Mouse (Mus musculus) monocyte, adult 2 months (primary cell): Measurements from ENCODE around the gene Stau1.
A peak's percentile ranks its signal among the peaks of the same experiment; 100 is the strongest.

Source experiments
- DNase-seq, 2 experiments: peaks; one replicate each; pipeline ENCODE4 v3.0.0; 2022; ENCODE audit warnings: low spot score in 2 of 2, low read depth in 1 of 2

Stau1 gene

DNA sequence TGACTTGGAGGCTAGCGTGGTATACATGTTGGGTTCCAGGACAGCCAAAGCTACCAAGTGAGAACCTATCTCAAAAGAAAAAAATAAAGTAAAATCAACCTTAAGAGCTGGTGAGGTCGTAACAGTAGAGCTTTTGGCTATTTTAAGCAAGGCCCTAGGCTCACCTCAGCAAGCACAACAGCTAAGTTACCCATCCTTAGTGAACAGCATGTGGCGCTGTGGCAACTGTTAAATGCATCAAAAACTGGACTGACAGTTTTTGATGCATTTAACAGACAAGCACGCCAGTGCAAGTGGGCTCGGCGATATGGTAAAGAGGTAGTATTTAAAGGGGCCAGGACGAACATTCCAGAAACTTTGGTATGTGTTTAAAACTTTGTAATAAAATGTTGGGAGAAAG lies 5.2 kb downstream of the Stau1 start:
- no peak for DNase-seq

DNA sequence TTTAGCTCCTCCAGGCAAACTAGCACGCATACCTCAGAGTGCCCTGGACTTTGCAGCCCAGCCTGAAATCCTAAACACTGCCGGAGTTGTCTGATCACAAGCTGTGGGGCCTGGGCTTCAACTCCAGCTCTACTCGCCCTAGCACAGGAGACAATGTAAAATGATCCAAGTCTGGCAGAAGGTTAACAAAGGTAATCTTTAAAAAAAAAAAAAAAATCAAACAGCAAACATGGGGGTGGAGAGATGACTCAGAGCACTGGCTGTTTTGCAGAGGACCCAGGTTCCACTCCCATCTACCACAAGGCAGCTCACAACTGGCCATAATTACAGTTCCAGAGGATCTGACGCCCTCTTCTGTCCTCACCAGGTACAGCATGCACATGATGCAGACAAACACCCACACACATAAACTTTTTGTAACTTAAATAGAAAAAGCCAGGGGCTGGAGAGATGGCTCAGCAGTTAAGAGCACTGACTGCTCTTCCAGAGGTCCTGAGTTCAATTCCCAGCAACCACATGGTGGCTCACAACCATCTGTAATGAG lies 12.7 kb downstream of the Stau1 start:
- DNase-seq = no peak

DNA sequence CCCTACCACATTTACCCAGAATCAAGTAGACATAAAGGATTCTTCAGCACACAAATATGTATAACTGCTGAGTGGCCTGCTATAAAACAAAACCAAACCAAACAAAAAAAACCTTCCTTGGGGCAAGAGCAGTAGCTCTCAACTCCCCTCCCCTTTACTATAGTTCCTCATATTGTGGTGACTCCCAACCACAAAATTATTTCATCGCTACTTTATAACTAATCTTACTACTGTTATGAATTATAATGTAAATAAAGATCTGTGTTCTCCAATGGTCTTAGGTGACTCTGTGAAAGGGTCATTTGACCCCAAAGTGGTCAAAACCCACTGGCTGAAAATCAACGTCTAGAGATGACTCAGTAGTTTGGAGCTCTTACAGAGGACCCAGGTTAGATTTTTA lies 15.9 kb downstream of the Stau1 start:
- no peak for DNase-seq

DNA sequence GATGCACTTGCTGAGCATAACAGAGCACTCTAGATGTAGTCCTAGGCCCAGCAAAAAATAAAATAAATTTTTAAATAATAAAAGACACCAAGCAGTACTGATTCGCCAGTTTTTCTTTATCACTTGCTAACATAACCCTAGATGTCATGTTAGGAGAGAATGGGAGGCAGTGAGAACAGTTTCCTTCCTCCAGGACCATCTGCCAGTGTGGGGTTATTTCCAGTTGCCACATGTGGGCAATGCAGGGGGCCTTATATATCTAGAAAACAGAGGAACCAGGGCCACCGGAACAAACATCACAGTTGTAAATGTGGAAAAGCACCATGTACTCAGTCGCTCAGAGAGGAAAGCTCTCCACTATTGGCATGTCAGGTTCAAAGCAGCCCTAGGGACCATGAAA lies 18.6 kb downstream of the Stau1 start:
- no peak for DNase-seq

DNA sequence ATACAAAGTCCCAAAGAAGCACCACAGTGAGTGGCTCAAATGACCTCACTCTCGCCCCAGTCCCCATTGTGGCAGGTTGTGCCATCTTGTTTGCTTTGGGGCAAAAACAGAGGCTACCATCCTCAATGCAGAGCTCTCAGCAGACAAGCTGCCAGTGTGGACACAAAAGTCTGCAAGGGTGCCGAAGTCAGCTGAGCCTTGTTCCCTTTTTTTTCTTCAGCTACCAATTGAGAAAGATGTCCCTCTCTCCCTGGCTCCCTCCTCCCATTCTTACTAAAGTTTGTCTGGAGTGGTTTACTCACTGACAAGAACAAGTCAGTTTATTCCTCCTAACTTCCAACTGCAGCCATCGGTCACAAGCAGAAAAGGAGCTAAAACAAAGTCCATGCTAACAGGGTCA lies 19.7 kb downstream of the Stau1 start:
- DNase-seq = peak; percentile 33 to 47

DNA sequence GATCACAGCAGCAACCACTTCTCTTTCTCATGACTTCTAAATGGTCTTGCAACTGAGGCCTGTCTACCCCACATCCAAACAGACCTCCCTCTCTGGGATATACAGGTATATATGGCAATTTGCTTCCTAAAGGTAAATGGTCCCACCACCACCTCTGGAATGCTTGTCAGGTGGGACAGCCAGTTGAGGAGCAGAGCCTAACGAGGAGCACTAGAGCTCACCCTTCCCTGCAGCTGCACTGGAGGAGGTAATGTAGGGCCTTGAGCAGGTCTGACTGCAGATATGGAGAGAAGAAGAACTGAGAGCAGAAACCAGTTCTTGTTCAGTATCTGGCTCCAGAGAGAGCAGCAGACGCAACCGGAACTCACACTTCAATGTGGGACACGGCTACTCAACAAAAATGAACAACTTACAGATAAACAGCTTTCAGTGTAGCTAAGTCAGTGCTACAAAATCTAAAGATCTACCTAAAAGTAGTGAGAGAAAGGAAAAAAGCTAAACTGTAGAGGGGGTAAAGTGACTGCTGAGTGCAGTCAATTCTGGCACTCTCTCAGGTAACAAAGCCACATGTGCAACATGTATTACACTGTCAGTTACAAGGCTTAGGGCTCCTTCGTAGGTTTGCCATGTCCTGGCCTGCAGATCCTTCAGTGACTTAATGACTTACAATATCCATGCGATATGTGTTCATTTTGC lies 21.8 kb downstream of the Stau1 start:
- no peak for DNase-seq

DNA sequence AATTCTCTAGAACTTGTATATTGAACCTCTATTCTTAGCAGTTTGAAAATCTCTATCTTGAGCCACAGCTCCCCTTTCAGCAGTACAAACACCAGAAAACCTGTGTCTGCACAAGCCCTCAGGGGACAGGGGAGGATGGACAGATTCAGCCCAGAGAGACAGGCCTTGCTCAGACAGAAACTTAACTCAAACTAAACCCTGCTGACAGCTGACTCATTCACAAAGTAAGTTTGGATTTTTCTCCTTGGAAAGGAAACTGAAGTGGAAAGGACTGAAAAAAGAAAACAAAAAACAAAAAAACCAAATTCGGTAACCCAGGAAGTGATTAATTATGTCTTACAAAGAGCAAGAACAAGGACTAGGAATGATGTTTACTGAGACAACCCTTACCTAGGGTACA lies 22.9 kb downstream of the Stau1 start:
- DNase-seq = no peak

DNA sequence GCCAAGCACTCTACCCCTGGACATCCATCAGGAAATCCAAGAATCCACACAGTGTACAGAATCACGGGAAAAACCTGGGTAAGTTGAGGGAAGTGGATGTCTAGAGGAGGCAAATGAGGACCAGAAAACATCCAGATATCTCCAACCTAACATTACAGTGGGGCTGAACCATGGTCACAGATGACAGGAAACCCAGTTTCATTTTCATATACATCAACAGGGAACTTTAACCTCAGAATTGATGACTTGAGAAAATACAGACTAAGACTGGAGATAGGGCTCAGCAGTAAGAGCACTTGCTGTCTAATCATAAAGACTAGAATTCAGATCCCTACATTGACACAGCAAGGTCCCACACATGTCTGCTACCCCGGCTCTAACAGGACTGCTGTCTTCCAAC lies 31.3 kb downstream of the Stau1 start:
- no peak for DNase-seq

DNA sequence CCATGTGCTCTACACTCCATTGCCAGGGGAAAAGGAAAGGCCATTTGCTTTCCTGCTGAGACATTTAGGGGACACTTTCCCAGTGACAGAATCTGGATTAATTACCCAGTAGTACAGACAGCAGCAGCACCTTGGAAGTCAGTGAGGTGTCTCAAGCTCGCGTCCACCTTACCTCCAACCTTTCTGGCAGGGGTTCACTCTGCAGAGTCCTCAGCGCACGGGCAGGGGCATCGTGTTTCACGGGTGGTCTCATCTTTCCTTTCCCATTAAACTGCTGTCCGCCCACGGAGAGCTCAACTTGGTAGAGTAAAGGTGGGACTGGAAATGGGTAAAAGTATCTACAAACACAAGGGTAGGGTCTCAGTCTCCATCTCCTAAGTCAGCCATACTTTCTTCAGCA lies 32.8 kb downstream of the Stau1 start:
- no peak for DNase-seq

DNA sequence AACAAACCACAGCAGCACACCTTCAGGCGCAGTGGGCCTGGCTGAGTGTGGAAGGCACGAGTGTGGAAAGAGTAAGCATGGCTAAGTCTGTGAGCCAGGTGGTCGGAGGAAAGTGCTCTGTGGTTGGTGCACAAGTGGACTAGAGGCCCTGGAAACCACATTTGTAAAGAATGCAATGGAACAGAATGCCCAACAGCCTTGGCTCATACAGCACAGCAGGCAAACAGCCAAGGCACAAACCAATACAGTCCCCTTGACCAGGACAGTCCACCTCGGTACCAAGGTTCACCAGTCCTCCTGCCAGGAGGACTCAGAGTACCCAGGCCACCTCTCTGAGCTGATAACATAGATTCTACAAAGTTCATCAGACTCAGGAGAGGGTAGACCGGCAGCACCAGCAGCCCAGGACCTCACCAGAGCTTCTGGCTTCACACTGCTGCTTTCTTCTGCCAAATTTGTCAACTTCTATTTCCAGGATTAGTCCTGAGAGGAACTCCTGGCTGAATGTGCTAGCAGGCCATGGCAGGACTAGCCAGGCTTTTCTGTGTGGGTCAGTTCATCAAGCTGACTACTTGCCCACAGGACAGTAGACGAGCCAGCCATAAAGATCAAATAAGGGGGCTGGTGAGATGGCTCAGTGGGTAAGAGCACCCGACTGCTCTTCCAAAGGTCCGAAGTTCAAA lies 35.3 kb downstream of the Stau1 start:
- DNase-seq = no peak

DNA sequence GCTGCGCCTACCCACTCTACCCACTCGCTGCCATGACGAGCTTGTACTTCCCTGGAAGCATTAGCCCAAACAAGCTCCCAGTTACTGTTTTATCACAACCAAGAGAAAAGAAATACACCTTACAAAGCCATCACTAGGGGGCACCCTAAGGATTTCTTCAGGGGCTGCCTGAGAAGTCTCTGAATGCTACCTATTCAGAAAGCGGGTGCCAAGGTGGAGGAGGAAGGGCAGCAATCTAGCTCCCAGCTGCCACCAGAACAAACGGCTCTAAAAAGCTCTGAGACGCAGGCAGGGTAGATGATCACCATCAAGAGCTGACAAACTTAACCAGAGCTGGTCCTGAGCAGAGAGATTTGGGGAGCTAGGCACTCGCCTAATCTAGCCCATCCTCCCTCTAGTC lies 39.3 kb downstream of the Stau1 start:
- DNase-seq = no peak

DNA sequence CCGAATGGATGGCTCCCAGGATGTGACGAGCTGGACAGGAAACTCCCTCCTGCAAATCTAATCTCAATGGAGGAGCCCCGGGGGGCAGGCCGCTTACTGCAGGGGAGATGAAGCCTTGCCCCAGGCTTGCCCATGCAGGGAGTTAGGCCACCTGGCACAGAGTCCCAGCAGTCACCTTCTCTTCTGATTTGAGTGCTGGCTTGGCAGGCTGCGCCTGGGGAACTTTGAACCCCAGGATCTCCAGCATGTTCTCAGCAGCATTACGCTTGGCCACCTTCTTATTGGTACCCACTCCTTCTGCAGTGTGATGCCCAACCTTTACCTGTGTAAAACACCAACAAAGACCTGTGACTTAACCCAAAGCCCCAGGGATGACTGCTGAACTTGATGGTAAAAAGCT lies 43.9 kb downstream of the Stau1 start:
- DNase-seq = no peak

DNA sequence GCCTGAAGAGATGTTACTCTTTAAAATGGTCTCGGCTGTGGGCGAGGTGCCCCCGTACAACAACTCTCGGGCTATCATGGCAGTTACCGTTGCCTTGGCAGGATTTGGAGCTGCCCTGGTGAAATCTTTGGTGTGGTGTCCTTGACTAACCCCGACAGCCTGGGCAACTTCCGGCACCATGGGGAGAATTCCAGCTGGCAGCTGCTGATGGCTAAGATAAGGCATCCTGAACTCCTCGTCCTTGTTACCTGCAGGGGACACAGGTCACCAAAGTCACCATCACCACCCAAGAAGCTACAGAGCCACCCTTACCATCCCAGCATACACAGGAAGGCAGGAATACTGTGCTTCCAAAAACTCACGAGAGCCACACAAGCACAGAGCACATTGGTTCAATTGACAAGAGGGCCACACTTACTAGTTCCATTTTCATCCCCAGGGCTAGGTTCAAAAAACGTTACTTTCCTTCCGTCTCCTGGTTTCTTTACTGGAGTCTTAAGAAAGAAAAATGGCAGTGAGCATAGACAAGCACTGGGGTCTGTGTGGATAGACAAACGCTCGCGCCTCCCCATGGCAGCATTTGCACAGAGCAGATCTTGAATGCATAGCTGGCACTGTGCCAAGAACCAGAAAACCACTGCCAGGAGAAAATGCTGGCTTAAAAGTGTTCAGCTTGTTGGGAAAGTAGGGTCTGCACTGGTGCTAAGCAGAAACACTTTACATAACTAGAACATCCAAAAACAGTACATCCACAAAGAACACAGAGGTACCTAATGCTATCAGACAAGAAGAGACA lies 45.0 kb downstream of the Stau1 start:
- no peak for DNase-seq

DNA sequence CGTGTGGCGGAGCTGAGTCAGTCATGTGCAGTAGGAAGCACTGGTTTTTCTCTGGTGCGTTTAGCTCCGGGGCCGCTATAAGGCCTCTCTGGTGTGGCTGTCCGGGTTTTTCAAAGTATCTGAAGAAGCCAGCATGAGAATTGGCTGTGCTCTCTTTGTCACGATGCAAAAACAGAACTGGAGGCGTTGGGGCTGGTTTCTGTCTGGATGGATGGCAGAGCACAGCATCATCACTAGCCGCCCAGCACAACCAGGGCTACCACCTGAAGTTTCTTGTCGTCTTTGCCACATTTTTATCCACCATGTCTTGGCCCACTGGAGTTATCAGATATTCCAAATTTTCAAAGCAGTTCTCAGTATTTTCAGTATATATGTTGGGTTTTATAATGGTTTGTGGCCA lies 47.2 kb downstream of the Stau1 start:
- DNase-seq = no peak

DNA sequence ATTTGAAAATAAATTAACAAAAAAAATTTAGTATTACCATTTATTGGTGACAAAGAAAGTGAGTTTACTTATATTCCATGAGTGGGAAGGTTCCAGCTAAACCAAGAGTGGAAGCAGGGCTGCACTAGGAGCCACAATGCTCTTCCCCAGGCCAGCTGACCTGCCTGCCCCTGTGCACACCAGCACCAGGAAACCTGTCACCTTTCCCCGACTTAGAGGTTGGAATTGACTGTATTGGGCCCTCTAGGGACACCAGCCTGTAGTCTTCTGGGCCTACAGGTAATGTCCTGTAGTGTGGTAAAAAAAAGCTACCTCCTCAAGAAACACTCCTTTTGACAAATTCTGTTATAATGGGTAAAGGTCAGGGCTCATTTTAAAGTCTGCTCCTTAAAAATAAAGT lies 47.9 kb downstream of the Stau1 start:
- DNase-seq = no peak

DNA sequence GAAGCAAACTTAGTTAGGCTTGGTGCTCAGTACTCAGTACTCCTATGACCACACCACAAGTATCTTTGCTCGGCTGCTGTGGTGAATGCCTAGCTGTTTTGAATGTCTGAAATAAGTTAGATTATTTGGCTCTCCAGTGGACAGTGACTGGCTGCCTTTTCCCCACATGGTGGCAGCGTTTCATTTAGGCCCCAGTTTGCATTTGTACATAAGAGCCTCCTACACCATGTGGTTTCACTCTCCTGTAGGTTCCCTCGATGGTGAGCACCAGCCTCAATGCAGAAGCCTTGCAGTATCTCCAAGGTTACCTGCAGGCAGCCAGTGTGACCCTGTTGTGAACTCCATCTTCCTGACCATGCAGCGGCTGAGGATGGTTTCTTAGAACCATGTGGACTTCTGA lies 50.6 kb downstream of the Stau1 start:
- DNase-seq = no peak

DNA sequence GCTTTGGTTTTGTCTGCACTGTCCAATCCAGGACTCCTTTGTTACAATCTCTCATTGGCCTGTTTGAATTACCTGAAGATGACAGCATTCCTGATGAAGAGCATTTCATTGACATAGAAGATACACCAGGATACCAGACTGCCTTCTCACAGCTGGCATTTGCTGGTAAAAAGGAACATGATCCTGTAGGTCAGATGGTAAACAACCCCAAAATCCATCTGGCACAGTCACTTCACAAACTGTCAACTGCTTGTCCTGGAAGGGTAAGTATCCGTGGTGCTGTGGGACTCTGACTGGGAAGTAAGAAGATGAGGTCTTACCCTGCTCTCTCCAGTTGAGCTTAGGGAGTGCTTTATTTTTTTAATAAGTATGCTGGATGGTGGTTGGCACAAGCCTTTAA lies 51.8 kb downstream of the Stau1 start:
- no peak for DNase-seq

DNA sequence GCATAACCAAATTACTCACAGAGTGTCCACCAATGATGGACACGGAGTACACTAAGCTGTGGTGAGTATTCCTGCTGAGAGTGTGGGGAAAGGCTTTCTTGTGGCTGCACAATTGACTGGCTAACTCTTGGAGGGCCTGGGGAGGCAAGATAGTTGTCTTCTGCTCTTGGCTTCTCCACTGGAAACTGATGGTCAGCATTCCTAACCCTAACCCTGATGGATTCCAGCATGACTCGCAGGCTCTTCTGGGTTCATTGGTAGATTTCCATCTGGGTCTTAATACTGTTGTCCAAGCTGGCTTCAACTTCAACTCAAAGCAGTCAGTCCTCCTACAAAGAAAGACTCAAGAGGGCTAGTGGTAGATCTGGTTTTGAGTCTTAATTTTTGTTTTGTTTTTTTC lies 53.0 kb downstream of the Stau1 start:
- DNase-seq = no peak

DNA sequence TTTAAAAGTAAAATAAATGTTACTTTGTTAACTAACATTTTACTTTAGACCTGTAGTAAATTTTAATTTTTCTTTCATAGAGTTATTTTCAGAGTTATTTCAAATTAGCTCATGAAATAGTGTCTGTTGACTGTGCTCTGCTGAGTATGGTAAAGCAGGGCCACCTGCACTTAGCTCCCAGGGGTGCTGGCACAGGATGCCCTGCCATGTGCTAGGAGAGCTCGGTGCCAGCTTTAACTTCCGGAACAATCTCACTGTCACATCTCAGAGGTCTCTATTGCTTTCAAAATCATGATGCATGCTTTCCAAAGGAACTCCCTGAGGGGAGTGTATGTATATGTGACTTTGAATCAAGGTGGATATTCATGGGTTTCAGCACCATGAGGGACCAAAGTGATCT lies 59.9 kb downstream of the Stau1 start:
- DNase-seq = no peak

DNA sequence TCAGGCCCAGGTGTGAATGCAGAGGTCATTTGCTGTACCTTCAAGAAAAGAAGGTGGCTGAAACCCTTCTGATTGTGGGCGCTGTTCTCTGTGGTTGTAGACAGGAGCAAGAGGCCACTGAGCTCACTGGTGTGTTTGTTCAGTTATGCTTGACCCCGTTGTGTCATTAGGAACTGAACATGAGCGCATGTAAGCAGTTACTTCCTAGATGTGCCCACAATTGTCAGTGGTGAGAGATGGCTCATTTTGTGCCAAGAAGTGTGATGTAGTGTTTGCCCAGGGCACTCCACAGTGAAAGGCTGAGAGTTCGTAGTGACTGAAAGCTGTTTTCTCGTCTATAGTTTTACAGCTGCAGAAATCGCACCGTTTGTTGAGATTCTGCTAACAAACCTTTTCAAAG lies 60.5 kb downstream of the Stau1 start:
- DNase-seq = no peak

DNA sequence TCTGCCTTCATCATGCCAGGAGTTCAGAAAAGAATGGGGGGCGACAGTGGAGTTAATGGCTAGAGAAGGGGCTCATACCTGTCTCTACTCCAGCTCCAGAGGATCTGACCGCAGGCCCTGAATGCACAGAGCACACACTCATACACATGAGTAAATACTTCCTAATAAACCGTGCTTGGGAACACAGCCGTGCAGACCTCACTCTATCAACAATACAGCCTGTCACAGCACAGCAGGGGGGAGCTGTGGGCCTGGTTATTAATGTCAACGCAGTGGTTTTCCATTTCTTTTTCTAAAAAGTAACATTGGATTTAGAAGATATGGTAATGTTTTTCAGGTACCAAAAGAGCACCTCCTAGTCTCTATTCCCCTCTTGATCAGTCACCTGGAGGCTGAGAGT lies 61.7 kb downstream of the Stau1 start:
- no peak for DNase-seq

DNA sequence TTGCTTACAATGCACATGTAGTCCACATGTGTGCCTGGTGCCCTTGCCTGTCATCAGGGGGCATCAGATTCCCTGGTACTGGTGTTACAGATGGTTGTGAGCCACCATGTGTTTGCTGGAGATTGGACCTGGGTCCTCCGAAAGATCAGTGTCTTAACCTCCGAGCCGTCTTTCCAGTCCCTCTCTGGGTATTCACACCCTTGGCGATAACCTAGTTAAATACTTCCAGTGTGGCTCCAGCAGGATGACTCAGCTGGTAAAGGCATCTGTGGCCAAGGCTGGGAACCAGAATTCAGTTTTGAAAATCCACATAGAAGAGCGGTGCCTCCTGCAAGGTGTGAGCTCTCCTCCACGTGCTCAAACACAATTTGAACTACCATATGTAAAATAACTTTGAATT lies 62.2 kb downstream of the Stau1 start:
- no peak for DNase-seq
